Mouse (Mus musculus) urinary bladder, postnatal 14 days (tissue): ENCODE measurements at regions not wholly inside any gene's neighbourhood (a gene's known extent, or its start where the extent isn't known, plus 50 kb on each side); places are given as distances from the start of the nearest gene placed in this dataset.
A peak's percentile ranks its signal among the peaks of the same experiment; 100 is the strongest.

Experiments used
- DNase-seq: peaks from one replicate; pipeline ENCODE4 v3.0.0; 2021; ENCODE audit warnings: low spot score

GRCm38 (mm10) chr1:76897431-76897830 is 617.5 kb downstream of the Epha4 start:
- no peak for DNase-seq

GRCm38 (mm10) chr1:76911472-76911871 is 603.4 kb downstream of the Epha4 start:
- DNase-seq = no peak

GRCm38 (mm10) chr1:76919541-76919940 is 595.3 kb downstream of the Epha4 start:
- DNase-seq = no peak

GRCm38 (mm10) chr1:76920634-76921033 is 594.3 kb downstream of the Epha4 start:
- DNase-seq = no peak

- peak; percentile 35 for DNase-seq
Observed at GRCm38 (mm10) chr1:76927041-76927440, 587.8 kb downstream of the Epha4 start.

GRCm38 (mm10) chr1:76928035-76928434 is 586.9 kb downstream of the Epha4 start:
- no peak for DNase-seq

GRCm38 (mm10) chr1:76933460-76933859 is 581.4 kb downstream of the Epha4 start:
- no peak for DNase-seq

GRCm38 (mm10) chr1:76942730-76943129 is 572.2 kb downstream of the Epha4 start:
- DNase-seq = peak; percentile 43

- no peak for DNase-seq
Observed at GRCm38 (mm10) chr1:76944046-76944445, 570.8 kb downstream of the Epha4 start.

- DNase-seq = no peak
Observed at GRCm38 (mm10) chr1:76955031-76955430, 559.9 kb downstream of the Epha4 start.

GRCm38 (mm10) chr1:76957411-76957810 is 557.5 kb downstream of the Epha4 start:
- DNase-seq = no peak

GRCm38 (mm10) chr1:76958706-76959105 is 556.2 kb downstream of the Epha4 start:
- no peak for DNase-seq

- DNase-seq = no peak
Observed at GRCm38 (mm10) chr1:76972454-76972853, 542.4 kb downstream of the Epha4 start.

- DNase-seq = no peak
Observed at GRCm38 (mm10) chr1:76975077-76975945, 539.6 kb downstream of the Epha4 start.

GRCm38 (mm10) chr1:76980498-76981152 is 534.3 kb downstream of the Epha4 start:
- DNase-seq = no peak

- no peak for DNase-seq
Observed at GRCm38 (mm10) chr1:76993776-76994175, 521.1 kb downstream of the Epha4 start.

GRCm38 (mm10) chr1:77008001-77008400 is 506.9 kb downstream of the Epha4 start:
- DNase-seq = no peak

- DNase-seq = no peak
Observed at GRCm38 (mm10) chr1:77010608-77011214, 504.2 kb downstream of the Epha4 start.

GRCm38 (mm10) chr1:77027656-77028055 is 487.2 kb downstream of the Epha4 start:
- no peak for DNase-seq

- DNase-seq = no peak
Observed at GRCm38 (mm10) chr1:77028216-77028615, 486.7 kb downstream of the Epha4 start.

GRCm38 (mm10) chr1:77029091-77029490 is 485.8 kb downstream of the Epha4 start:
- DNase-seq = no peak

- no peak for DNase-seq
Observed at GRCm38 (mm10) chr1:77043749-77044564, 470.9 kb downstream of the Epha4 start.
